Mouse (Mus musculus): ENCODE results near the gene Qrfpr.

- TF ChIP-seq CTCF (IDR thresholded peaks at IDR 0.05; ENCODE audit: control insufficient read depth, insufficient read depth, insufficient read length) = no peak
- TF ChIP-seq USF1 (IDR thresholded peaks at IDR 0.05; ENCODE audit: low read depth) = no peak
- no peak for TF ChIP-seq MYOG (IDR thresholded peaks at IDR 0.05; ENCODE audit: control insufficient read depth, extremely low read depth, insufficient read length)
- no peak for TF ChIP-seq MAX (IDR thresholded peaks at IDR 0.05)
- no peak for TF ChIP-seq FOSL1 (IDR thresholded peaks at IDR 0.05; ENCODE audit: insufficient read depth, low read length, poor library complexity, severe bottlenecking)
- no peak for TF ChIP-seq CEBPB (IDR thresholded peaks at IDR 0.05; ENCODE audit: low read depth)
These were observed 12.1 kb downstream of the Qrfpr start for GRCm38 (mm10) chr3:36209776-36210555.
